Mouse (Mus musculus): ENCODE measurements around the gene Pde11a. TPM values are rescaled to one million over a fixed set of nuclear protein-coding genes. Genes with fewer than 3 reads are reported as not detected.

Pde11a gene
- total RNA-seq, 4 experiments from 2014 or later, result 15.7 to 22.8 (median 17.9) TPM

GRCm38 (mm10) chr2:76057555-76057954, 281.0 kb downstream of the Pde11a start:
- DNase-seq (ENCODE audit: low spot score in 2 of 2), result no peak

DNA sequence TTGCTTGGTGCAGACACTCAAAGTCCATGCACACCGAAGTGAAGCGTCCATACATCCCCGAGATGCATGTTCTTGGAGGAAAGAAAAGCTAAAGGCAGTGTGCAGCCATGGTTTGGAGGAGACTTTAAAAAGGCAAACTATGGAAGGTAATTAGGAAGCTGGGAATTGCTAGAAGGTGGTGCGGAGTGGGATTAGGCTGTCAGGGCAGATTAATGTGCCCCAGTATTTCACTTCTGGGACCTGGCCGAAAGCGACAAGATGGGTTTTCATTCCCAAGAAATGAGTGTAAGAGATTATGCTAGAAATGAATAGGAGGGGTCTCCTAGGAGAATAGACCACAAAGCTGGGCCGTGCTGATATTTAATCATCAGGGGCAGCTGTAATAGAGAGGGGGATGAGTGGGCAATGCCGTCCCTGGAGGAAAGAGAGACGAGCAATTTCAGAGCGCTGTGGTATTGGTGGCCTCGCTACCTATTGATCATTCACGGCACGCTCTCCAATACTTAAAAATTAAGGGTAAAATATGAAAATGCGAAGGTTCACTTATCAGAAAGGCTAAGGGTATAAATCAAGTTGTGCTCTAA, 284.7 kb downstream of the Pde11a start:
- DNase-seq (ENCODE audit: low spot score in 2 of 2), result no peak

DNA sequence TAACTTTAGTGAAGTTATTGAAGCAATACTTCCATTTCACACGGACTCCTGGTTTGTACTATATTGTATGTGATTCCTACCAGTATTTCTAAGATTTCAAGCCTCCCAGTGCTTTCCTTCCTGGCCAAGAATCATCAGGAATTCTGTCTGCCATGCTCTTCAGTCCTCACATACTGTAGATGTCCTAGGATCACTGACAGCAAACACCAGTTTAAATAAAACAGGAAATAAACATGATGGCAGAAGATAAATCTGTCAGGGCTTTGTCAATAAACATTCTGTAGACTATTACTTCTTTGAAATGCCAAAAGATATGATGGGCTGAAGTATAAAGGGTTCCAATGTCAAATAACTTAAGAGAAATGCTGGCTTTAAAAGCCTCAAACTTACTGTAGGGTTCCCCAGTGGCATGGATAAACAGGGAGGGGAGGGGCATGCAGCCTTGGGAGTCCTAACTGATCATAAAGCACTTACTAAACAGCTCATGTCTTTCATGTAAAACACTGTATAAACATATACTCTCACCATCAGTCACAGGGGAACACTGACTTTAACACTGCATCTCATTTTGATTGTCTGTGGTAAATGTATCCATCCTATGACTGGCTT, 285.6 kb downstream of the Pde11a start:
- DNase-seq (ENCODE audit: low spot score in 2 of 2), result no peak

- no peak for DNase-seq (ENCODE audit: low spot score in 2 of 2)
Measured at GRCm38 (mm10) chr2:76051385-76051784, 287.2 kb downstream of the Pde11a start.

DNA sequence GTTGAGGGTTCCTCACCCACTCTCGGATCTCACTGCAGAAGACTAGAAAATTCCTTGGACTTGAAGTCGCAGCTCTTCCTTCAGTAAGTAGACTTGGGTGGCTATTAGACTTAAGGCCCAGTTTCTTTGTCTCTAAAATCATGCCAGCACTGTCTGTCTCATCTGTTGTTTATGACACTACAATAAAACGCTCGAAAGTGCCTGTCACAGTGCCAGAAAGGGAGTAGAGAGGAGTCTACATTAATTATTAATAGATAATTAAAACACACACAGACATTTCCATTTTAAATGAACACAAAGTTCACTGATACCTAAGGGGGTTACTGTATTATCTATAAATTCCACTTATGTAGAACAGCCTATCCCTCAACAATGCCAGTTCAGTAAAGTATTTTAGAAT, 287.7 kb downstream of the Pde11a start:
- no peak for DNase-seq (ENCODE audit: low spot score in 2 of 2)

DNA sequence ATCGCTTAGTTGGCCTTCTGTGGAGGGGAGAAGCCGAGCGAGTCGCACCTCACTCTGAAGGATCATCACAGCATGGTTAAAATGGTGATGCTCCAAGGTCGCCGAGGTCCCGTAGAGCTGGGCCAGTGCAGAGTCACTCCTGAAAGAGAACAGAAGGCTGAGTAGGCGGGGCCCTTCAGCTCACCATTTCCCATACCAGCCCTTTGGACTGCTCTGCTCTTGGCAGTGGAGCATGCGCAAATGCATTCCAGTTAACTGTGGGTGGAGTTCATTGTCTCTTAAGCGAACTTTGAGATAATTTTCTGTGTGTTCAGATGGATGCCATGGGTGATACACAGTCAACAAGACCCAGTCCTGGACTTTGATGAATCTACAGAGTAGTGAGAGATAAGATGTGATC, 288.5 kb downstream of the Pde11a start:
- DNase-seq (ENCODE audit: low spot score in 2 of 2), result no peak

GRCm38 (mm10) chr2:76049529-76049928, 289.0 kb downstream of the Pde11a start:
- DNase-seq (ENCODE audit: low spot score in 2 of 2), result no peak

DNA sequence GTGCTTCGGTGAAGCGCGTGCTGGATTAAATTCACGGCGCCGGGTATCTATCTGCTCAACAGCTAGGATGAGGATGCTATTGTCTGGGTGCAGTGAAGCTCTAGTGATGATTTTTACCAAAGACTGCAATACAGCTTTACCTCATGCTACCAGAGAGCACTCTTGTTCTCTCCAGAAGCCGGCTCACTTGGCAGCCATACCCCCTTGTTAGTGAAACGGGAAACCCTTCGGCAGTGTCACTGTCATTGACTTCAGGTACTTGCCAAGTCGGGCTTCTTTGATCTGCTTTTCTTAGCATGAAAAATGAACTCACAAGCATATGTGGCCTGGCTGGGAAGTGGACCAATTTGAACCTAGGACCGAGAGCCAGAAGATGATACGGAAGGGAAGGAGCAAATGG, 290.8 kb downstream of the Pde11a start:
- DNase-seq (ENCODE audit: low spot score in 2 of 2), result no peak

- DNase-seq (ENCODE audit: low spot score in 2 of 2), result no peak
Measured at GRCm38 (mm10) chr2:76042210-76042609, 296.4 kb downstream of the Pde11a start.

DNA sequence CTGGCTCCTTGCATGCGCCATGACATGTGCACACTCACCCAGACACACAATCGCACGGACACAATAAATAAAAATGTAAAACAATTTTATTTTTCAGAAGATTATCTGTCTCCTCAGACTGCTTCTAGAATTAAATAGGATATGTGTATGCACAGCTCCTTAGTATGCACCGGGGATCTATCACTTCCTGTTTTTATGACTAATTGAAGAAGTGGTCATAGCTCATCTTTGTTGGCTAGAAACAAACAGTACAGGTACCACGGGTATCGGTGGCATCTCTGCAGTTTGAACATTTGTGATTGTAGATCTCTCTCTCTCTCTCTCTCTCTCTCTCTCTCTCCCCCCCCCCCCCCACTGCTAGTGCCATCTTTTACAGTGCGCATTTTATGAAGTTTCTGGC, 298.5 kb downstream of the Pde11a start:
- no peak for DNase-seq (ENCODE audit: low spot score in 2 of 2)

DNA sequence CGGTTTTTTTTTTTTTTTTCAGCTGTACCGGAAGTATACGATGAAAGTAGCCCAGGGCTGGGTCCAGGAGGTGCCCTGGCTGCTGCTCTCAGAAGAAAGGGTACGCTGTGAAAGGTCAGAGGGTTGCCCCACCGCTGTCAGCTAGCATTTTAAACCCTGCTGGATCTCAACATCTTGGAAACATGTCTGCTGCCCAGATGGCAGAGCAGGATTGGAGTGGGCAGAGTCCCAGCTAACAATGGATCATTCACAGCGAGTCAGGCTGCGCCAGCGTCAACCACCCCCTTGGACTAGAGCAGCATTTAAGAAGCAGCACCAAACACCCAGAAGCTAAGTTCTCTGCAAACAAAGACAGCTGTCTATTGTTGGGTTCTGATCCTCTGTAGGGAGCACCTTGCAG, 308.5 kb downstream of the Pde11a start:
- peak; percentile 85 to 87 for DNase-seq (ENCODE audit: low spot score in 2 of 2)

DNA sequence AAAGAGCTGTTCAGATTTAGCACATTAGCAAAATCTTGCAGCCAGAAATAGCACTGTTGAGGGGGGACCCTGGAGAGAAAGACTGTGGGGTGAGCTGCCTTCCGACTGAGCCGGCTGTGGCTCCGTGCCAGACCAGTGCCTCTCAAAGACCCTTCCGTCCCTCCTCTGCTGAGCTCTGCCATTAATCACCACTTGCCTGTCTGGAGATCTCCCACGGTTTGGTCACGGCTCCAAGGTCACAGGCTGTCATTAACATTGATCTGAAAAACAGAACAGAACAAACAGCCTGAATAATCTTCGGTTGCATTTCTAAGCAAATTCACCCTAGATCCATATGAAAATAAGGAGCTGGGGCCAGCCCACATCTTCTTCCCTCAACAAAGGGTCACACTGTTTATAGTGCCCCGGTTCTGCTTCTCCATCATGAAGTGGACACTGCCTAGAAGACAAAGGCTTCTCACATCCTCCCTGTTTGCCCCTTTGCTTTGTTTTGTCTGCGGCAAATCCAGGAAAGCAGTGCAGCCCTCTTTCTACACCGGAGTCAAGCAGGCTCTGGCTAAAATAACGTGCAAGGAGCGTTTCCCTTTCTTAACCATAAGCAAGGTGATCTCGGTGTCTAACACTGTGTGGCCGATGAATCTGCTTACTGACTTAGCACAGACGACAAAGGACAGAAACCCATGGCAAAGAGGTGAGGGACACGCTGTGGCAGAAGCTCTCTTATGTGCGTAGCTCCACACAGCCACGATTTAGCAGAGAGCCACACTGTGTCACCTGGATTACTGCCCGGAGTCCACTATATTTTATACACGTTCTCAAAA, 309.3 kb downstream of the Pde11a start:
- peak in 1 of 2 experiments; percentile 34 for DNase-seq (ENCODE audit: low spot score in 2 of 2)

DNA sequence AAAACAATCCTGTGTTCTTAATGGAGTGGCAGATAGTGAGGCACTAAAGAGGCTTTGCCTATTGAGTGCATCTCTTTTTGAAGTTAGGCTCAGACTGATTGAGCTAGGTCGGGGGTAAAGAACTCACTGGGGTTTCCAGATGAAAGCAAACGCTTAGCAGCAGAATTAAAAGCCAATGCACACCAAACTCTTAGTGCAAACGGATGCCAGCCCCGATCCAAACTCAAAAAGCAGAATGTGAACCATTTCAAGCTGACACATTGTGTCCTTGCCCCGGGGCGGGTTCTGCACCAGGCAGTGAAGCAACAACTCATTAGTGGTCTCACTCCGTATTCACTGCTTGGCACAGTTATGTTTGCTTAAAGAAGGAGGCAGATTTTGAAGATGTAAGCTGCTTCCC, 321.7 kb downstream of the Pde11a start:
- DNase-seq (ENCODE audit: low spot score in 2 of 2), result no peak

- DNase-seq (ENCODE audit: low spot score in 2 of 2), result no peak
Measured at GRCm38 (mm10) chr2:76016136-76016535, 322.4 kb downstream of the Pde11a start.

GRCm38 (mm10) chr2:76015460-76015859, 323.1 kb downstream of the Pde11a start:
- DNase-seq (ENCODE audit: low spot score in 2 of 2), result no peak

DNA sequence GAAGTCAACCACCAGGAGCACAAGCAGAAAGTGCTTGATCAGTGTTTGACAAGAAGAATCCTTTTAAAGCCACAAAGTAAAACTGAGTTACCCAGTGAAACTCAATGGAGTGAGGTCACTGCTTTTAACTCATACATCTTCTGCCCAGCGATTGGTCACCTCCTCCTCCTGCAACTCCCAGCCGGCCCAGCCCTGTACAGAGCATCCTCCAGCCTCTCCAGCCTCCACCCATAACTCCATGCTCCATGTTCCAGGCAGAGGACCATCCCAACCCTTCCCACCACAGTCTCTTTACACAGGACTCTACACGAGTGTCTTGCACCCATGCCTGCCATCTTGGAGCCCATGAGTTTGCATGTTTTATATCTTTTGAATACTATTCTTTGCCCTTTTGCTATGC, 323.9 kb downstream of the Pde11a start:
- DNase-seq (ENCODE audit: low spot score in 2 of 2), result no peak

GRCm38 (mm10) chr2:76006194-76006593, 332.4 kb downstream of the Pde11a start:
- no peak for DNase-seq (ENCODE audit: low spot score in 2 of 2)

DNA sequence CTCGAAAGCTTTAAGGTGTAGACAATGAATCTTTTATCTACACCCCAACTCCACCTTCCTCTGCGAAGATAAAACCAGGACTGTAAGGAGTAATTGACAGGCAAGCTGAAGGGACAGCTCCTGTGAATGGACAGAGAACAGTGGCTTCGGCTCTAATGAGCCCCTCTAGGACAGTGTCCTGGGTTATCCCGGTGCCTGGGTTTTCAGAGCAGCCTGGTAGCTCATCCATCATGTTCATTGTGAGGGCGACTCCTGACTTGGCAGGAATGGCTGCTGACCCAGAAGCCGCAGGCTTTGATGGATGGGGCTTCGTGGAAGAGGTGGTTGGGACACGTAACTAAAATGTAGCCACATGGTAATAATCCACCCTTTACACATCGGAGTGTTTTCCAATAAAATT, 335.7 kb downstream of the Pde11a start:
- no peak for DNase-seq (ENCODE audit: low spot score in 2 of 2)

DNA sequence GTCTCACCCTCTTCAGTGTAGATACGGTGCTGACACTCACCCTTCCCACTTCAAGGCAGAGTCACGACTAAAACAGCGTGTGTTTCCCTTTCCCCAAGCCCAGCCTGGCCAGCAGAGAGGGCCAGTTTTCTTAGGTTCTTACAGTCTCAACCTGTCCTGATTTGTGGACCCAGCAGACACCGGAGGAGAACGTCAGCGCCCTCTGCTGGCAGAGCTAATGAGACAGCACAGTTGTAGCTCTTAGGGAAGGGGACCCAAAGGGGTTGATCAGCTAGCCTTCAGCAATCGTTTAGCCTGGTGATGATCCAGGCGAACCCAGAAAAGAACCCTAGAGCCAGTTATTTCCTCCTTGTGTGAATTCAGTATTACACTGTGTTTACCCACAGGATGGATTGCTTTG, 337.2 kb downstream of the Pde11a start:
- DNase-seq (ENCODE audit: low spot score in 2 of 2), result peak in 1 of 2 experiments; percentile 65

DNA sequence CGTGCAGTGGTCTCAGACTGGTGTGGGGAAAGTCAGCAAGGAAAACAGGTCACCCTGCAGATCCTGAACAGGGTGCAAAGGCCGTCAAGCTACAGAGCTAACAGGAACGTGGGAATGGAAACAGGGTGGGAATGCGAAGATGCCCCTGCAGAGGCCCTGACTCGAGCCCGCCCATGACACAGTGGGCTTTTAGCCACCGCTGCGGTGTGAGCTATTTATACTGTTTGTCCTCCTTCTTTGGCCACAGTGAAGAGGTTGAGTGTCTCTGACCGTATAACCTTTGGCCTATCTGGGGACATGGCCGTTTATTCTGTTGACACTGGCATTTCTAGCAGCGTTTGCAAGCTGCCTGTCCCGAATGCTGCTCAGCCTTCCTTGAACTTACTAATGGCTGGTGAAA, 338.9 kb downstream of the Pde11a start:
- no peak for DNase-seq (ENCODE audit: low spot score in 2 of 2)

GRCm38 (mm10) chr2:75998692-75999091, 339.9 kb downstream of the Pde11a start:
- DNase-seq (ENCODE audit: low spot score in 2 of 2), result peak; percentile 53 to 62

- DNase-seq (ENCODE audit: low spot score in 2 of 2), result no peak
Measured at GRCm38 (mm10) chr2:75997726-75998125, 340.8 kb downstream of the Pde11a start.

- no peak for DNase-seq (ENCODE audit: low spot score in 2 of 2)
Measured at GRCm38 (mm10) chr2:75994841-75995240, 343.7 kb downstream of the Pde11a start.
